Mouse (Mus musculus): ENCODE data around the gene Nat8f1. TPM values are rescaled to one million over a fixed set of nuclear protein-coding genes. Genes with fewer than 3 reads are reported as not detected.
"Not testable (repeated sequence)": the region's sequence is repeated elsewhere in the genome, so short reads cannot be mapped to it uniquely, and the experiment has no call there.

The Nat8f1 gene
- polyA plus RNA-seq, 1 experiment: 1.5 TPM

- no peak for TF ChIP-seq CTCF (IDR thresholded peaks at IDR 0.05; ENCODE audit: borderline replicate concordance, insufficient read depth, low read length)
- TF ChIP-seq POLR2A (IDR thresholded peaks at IDR 0.05; ENCODE audit: low read depth, low read length): no peak
- no peaks in the 10 kb centered on the region for H3K4me1 ChIP-seq (ENCODE audit: control insufficient read depth, insufficient read depth, low read length)
- H3K4me3 ChIP-seq (ENCODE audit: insufficient read depth, low read length): no peak overlapping the region
- no peak overlapping the region for H3K27ac ChIP-seq (ENCODE audit: insufficient read depth, low read length)
Measured at GRCm38 (mm10) chr6:85867726-85868690, 47.5 kb downstream of the Nat8f1 start.

GRCm38 (mm10) chr6:85866995-85867394 is 48.5 kb downstream of the Nat8f1 start:
- not testable (repeated sequence) for H3K4me3 ChIP-seq (ENCODE audit: insufficient read depth, low read length); H3K27ac ChIP-seq (ENCODE audit: insufficient read depth, low read length); H3K4me1 ChIP-seq (ENCODE audit: control insufficient read depth, insufficient read depth, low read length)

DNA sequence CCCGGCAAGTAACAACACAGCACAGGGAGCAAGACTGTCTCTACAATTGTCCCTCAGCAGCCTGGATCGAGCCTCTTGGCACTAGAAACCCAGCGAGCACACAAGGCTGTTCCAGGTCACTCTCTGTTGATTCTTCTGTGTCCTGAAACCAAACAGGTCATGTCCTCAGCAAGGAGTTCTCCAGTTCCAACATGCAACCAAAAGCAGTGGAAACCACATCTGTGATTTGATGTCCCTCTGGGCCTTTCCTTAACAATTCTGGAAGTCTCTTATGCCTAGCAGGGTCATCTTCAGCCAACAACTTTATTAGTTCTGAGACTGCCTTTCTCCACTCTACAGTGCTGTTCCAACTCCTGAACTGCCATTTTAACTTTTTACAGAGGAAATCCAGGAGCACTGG is 49.3 kb downstream of the Nat8f1 start:
- H3K4me1 ChIP-seq (ENCODE audit: control insufficient read depth, insufficient read depth, low read length): not testable (repeated sequence)

DNA sequence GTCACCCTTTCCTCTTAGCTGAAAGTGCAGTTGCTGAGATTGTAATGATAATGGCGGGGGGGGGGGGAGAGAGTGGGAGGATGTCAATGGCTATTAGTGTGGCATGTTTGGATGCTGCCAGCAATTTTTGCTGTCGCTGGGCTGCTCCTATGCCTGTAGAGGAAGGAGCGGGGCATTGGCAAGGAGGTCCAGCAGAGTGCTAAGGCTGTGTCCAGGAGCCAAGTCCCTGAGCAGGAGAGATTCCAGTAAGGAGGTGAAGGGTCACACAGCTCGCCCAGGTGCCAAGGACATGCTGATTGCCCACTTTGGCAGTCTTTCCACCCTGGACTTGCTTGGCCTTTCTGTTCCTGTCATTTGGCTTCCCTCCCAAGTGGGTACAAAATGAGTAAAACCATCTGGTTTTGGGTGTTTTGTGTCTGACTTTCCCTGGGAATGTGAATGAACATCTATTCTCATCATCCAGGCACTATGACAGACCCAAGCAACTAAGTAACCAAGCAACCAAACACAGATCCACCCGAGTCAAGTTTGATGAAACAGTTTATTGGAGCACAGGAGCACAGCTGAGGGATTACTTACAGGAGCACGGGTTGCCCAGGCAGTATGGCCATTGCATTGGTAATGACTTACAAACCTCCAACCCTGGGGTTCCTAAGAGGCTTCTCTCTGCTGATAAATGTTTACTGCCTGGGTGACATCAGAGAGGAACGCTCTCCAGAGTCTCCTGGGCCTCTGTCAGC is 50.4 kb downstream of the Nat8f1 start:
- H3K4me3 ChIP-seq (ENCODE audit: insufficient read depth, low read length); H3K4me1 ChIP-seq (ENCODE audit: control insufficient read depth, insufficient read depth, low read length); H3K27ac ChIP-seq (ENCODE audit: insufficient read depth, low read length): not testable (repeated sequence)

More for the DNA sequence above, 49.3 kb downstream of the Nat8f1 start:
- H3K4me3 ChIP-seq (ENCODE audit: insufficient read depth, low read length); H3K27ac ChIP-seq (ENCODE audit: insufficient read depth, low read length): not testable (repeated sequence)

GRCm38 (mm10) chr6:85863840-85864239 is 51.6 kb downstream of the Nat8f1 start:
- H3K4me3 ChIP-seq (ENCODE audit: insufficient read depth, low read length): no peak overlapping the region
- H3K27ac ChIP-seq (ENCODE audit: insufficient read depth, low read length): no peak overlapping the region
- TF ChIP-seq POLR2A (IDR thresholded peaks at IDR 0.05; ENCODE audit: low read depth, low read length) (no peak), CTCF (IDR thresholded peaks at IDR 0.05; ENCODE audit: borderline replicate concordance, insufficient read depth, low read length) (no peak)
- H3K4me1 ChIP-seq (ENCODE audit: control insufficient read depth, insufficient read depth, low read length): no peaks in the 10 kb centered on the region

DNA sequence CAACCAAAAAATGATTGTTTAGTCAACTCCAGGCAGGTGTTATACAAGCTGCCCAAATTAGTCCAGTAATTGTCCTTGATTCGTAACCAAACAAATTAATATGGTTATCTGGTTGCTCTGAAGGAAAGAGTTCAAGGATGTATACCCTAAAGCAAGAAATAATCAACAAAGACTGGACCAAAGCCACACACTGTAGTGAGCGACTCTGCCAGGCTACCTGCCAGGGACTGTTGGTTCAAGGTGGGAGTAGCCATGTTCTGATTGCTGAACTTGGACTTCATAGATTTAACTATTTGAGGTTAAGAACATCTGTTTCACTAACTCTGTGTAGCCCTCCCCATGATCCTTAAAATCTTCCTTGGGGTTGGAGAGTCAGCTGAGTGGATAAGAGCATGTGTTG is 52.4 kb downstream of the Nat8f1 start:
- H3K4me1 ChIP-seq (ENCODE audit: control insufficient read depth, insufficient read depth, low read length): no peaks in the 10 kb centered on the region

DNA sequence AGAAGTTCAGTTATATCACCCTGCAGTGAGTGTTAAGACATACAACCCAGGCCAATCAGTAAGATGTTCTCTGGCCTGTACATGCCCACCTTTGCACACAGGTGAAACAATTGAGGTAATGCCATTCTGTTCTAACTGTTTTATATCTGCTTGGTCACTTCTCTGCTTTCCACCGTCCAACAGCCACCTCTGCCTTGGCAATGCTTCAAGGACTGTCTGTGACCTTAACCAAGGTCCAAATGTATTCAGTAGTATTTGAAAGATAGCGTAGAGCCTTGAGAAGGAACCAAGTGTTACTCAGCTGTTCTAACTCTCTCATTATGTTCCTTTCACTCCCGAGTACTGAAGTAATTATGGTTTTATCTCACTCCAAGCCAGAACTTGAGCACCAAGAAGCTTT is 52.9 kb downstream of the Nat8f1 start:
- H3K27ac ChIP-seq (ENCODE audit: insufficient read depth, low read length): no peak overlapping the region
- no peaks in the 10 kb centered on the region for H3K4me1 ChIP-seq (ENCODE audit: control insufficient read depth, insufficient read depth, low read length)
- no peak for TF ChIP-seq POLR2A (IDR thresholded peaks at IDR 0.05; ENCODE audit: low read depth, low read length)
- TF ChIP-seq CTCF (IDR thresholded peaks at IDR 0.05; ENCODE audit: borderline replicate concordance, insufficient read depth, low read length): no peak
- H3K4me3 ChIP-seq (ENCODE audit: insufficient read depth, low read length): no peak overlapping the region

More for the DNA sequence above, 52.4 kb downstream of the Nat8f1 start:
- Histone ChIP-seq H3K27ac (ENCODE audit: insufficient read depth, low read length) (no peak overlapping the region), H3K4me3 (ENCODE audit: insufficient read depth, low read length) (no peak overlapping the region)
- TF ChIP-seq CTCF (IDR thresholded peaks at IDR 0.05; ENCODE audit: borderline replicate concordance, insufficient read depth, low read length): no peak
- no peak for TF ChIP-seq POLR2A (IDR thresholded peaks at IDR 0.05; ENCODE audit: low read depth, low read length)

DNA sequence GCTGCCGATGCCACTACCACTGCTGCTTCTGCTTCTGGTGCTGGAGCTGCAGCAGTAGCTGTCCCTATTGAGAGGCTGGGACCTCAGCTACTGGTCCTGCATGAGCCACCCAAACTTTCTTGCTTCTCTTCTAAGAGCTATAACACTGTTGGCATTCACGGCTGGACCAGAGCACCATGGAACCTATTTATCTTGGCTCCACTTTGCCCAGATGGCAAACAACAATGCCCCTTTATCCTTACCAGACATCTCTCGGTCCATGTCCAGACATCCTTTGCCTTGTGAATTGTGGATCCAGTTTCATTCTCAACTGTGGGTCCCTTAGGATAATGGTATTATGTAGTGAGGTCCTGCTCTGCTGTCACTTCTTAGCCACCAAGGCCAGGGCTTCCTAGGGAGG is 54.2 kb downstream of the Nat8f1 start:
- no peak overlapping the region for H3K27ac ChIP-seq (ENCODE audit: insufficient read depth, low read length)
- H3K4me3 ChIP-seq (ENCODE audit: insufficient read depth, low read length): no peak overlapping the region
- no peak for TF ChIP-seq POLR2A (IDR thresholded peaks at IDR 0.05; ENCODE audit: low read depth, low read length)
- no peak for TF ChIP-seq CTCF (IDR thresholded peaks at IDR 0.05; ENCODE audit: borderline replicate concordance, insufficient read depth, low read length)
- H3K4me1 ChIP-seq (ENCODE audit: control insufficient read depth, insufficient read depth, low read length): no peaks in the 10 kb centered on the region

Other genes starting within 250 kb of the Nat8f1 start
- gene Nat8f7, start 202.5 kb downstream of the Nat8f1 start, polyA plus RNA-seq (2011; ENCODE audit: insufficient read length, low read depth, missing spikeins): not detected in 2 replicates
- not detected in 2 replicates for gene Nat8f3, start 149.9 kb downstream of the Nat8f1 start, polyA plus RNA-seq (2011; ENCODE audit: insufficient read length, low read depth, missing spikeins)
- not detected in 2 replicates for gene Nat8f6, start 94.7 kb downstream of the Nat8f1 start, polyA plus RNA-seq (2011; ENCODE audit: insufficient read length, low read depth, missing spikeins)
- gene Nat8f5, start 94.7 kb downstream of the Nat8f1 start, polyA plus RNA-seq (2011; ENCODE audit: insufficient read length, low read depth, missing spikeins): not detected in 2 replicates
- gene Nat8, start 83.6 kb downstream of the Nat8f1 start, polyA plus RNA-seq (2011; ENCODE audit: insufficient read length, low read depth, missing spikeins): not detected in 2 replicates
- gene Nat8f2, start 46.5 kb downstream of the Nat8f1 start, polyA plus RNA-seq (2011; ENCODE audit: insufficient read length, low read depth, missing spikeins): not detected in 2 replicates
- 0.17 and 0.56 TPM in 2 replicates for gene Nat8f4, start 10.8 kb downstream of the Nat8f1 start, polyA plus RNA-seq (2011; ENCODE audit: insufficient read length, low read depth, missing spikeins)
- gene Tprkb, start 3.8 kb downstream of the Nat8f1 start, polyA plus RNA-seq (2011; ENCODE audit: insufficient read length, low read depth, missing spikeins): 24.7 and 33.1 TPM in 2 replicates
- gene Dusp11, start 46.0 kb upstream of the Nat8f1 start, polyA plus RNA-seq (2011; ENCODE audit: insufficient read length, low read depth, missing spikeins): 110 and 114 TPM in 2 replicates
- not detected in 2 replicates for gene Figla, start 100.5 kb upstream of the Nat8f1 start, polyA plus RNA-seq (2011; ENCODE audit: insufficient read length, low read depth, missing spikeins)
- gene Add2, start 113.0 kb upstream of the Nat8f1 start, polyA plus RNA-seq (2011; ENCODE audit: insufficient read length, low read depth, missing spikeins): 0.11 and 0.17 TPM in 2 replicates